In genomic region chr11:110632001-110632400, GRCm38 (mm10) we compare ENCODE assay signal across 17 mouse cellular contexts.
DNase-seq lines count a peak whose midpoint lies in the region; ATAC-seq and TF ChIP-seq lines count a peak whose summit lies in the region.
"Had no signal": no experiment of that assay in that cellular context is flagged by ENCODE, and none has a peak within 500 bp of the region (broad histone marks: within the 10 kb centered on the region; RNA-seq: fewer than 3 reads in every experiment).

No protein-coding gene starts in this region.

- DNase-seq in kidney, adult 2 months, result peak; percentile 45
- DNase-seq in kidney, postnatal 10 days, result peak; percentile 15
- DNase-seq in kidney, postnatal 4 days, result peak; percentile 3 to 4
- no peak for DNase-seq in adrenal gland, adult 8-10 months
- DNase-seq: adrenal gland, adult 2 months; adrenal gland, postnatal 36 days; cerebellum, adult 2 months; forebrain, postnatal 0 days; gastrocnemius, adult 2 months; gastrocnemius, postnatal 25 days had no signal

- H3K4me3 ChIP-seq in kidney, adult 2 months (ENCODE audit: insufficient read depth, low read depth, low read length), result no peak overlapping the region
- no peak overlapping the region for H3K4me3 ChIP-seq in kidney, embryonic 16.5 days (ENCODE audit: low read length)
- no peak overlapping the region for H3K4me3 ChIP-seq in midbrain, embryonic 16.5 days (ENCODE audit: low read depth, low read length)
- H3K4me3 ChIP-seq: embryonic facial prominence, embryonic 10.5 days; forebrain, embryonic 13.5 days; gastrocnemius, adult 2 months; heart, embryonic 12.5 days; hindbrain, embryonic 10.5 days had no signal

- WGBS in kidney, adult 2 months, result 47% methylated on average over 6 of the region's 6 CpGs
- 67% methylated on average over 6 of the region's 6 CpGs for WGBS in kidney, embryonic 16.5 days
- WGBS in midbrain, embryonic 16.5 days, result 79% methylated on average over 6 of the region's 6 CpGs

- H3K27me3 ChIP-seq in kidney, adult 2 months (replicated peaks; ENCODE audit: control insufficient read depth, insufficient read depth, low read length), result no peaks in the 10 kb centered on the region
- H3K27me3 ChIP-seq in kidney, embryonic 16.5 days (ENCODE audit: insufficient read depth, low read length), result no peaks in the 10 kb centered on the region
- H3K27me3 ChIP-seq in midbrain, embryonic 16.5 days (ENCODE audit: control insufficient read depth, insufficient read depth, low read depth, low read length), result no peaks in the 10 kb centered on the region
- H3K27me3 ChIP-seq: CH12.LX; forebrain, embryonic 13.5 days; heart, embryonic 12.5 days had no signal

- no peak; the same call in 1 of the 2 replicates for TF ChIP-seq CTCF in kidney, adult 2 months (conservative IDR thresholded peaks at IDR 0.05; ENCODE audit: insufficient read depth, insufficient read length, low read depth, low read length)

- H3K9me3 ChIP-seq in kidney, embryonic 16.5 days (ENCODE audit: low read length), result no peaks in the 10 kb centered on the region
- H3K9me3 ChIP-seq in midbrain, embryonic 16.5 days (replicated peaks; ENCODE audit: control insufficient read depth, low read length, poor library complexity, severe bottlenecking), result no peaks in the 10 kb centered on the region
- H3K9me3 ChIP-seq: embryonic facial prominence, embryonic 10.5 days; forebrain, embryonic 13.5 days; heart, embryonic 12.5 days; hindbrain, embryonic 10.5 days had no signal

- TF ChIP-seq POLR2A in kidney, adult 2 months (IDR thresholded peaks at IDR 0.05; ENCODE audit: low read depth, low read length), result no peak

- no peak overlapping the region for H3K27ac ChIP-seq in kidney, adult 2 months (ENCODE audit: insufficient read depth, low read depth, low read length)
- H3K27ac ChIP-seq in kidney, embryonic 16.5 days (ENCODE audit: low read length), result no peak overlapping the region
- no peak overlapping the region for H3K27ac ChIP-seq in midbrain, embryonic 16.5 days (ENCODE audit: low read length)
- H3K27ac ChIP-seq: embryonic facial prominence, embryonic 10.5 days; forebrain, embryonic 13.5 days; gastrocnemius, adult 2 months; hindbrain, embryonic 10.5 days had no signal

- H3K9ac ChIP-seq in kidney, embryonic 16.5 days (replicated peaks; ENCODE audit: low read length), result no peak overlapping the region
- no peak overlapping the region for H3K9ac ChIP-seq in midbrain, embryonic 16.5 days (ENCODE audit: low read depth, low read length)
- H3K9ac ChIP-seq: forebrain, embryonic 13.5 days; forebrain, postnatal 0 days; heart, embryonic 12.5 days had no signal

- H3K4me2 ChIP-seq in kidney, embryonic 16.5 days (replicated peaks; ENCODE audit: low read depth, low read length), result no peak overlapping the region
- H3K4me2 ChIP-seq in midbrain, embryonic 16.5 days (ENCODE audit: low read length), result no peak overlapping the region
- H3K4me2 ChIP-seq: forebrain, embryonic 13.5 days; heart, embryonic 12.5 days had no signal

- no peaks in the 10 kb centered on the region for H3K36me3 ChIP-seq in kidney, adult 2 months (ENCODE audit: control insufficient read depth, insufficient read depth, low read length)
- no peaks in the 10 kb centered on the region for H3K36me3 ChIP-seq in kidney, embryonic 16.5 days (ENCODE audit: insufficient read depth, low read length)
- H3K36me3 ChIP-seq in midbrain, embryonic 16.5 days (ENCODE audit: control insufficient read depth, insufficient read depth, low read length), result no peaks in the 10 kb centered on the region
- H3K36me3 ChIP-seq: embryonic facial prominence, embryonic 10.5 days; heart, embryonic 12.5 days; hindbrain, embryonic 10.5 days had no signal

- no peaks in the 10 kb centered on the region for H3K4me1 ChIP-seq in kidney, adult 2 months (ENCODE audit: control insufficient read depth, insufficient read depth, low read length)
- no peaks in the 10 kb centered on the region for H3K4me1 ChIP-seq in kidney, embryonic 16.5 days (ENCODE audit: insufficient read depth, low read length)
- no peaks in the 10 kb centered on the region for H3K4me1 ChIP-seq in midbrain, embryonic 16.5 days (ENCODE audit: control insufficient read depth, insufficient read depth, low read length)
- H3K4me1 ChIP-seq: forebrain, embryonic 13.5 days; heart, embryonic 12.5 days; hindbrain, embryonic 10.5 days had no signal

- no peak for ATAC-seq in kidney, embryonic 16.5 days (ENCODE audit: low FRiP score, low TSS enrichment)
- no peak for ATAC-seq in midbrain, embryonic 16.5 days
- ATAC-seq: forebrain, embryonic 13.5 days; forebrain, postnatal 0 days had no signal
